Mouse (Mus musculus): ENCODE measurements at regions not wholly inside any gene's neighbourhood (a gene's known extent, or its start where the extent isn't known, plus 50 kb on each side); places are given as distances from the start of the nearest gene placed in this dataset.
"Not testable (repeated sequence)": the region's sequence is repeated elsewhere in the genome, so short reads cannot be mapped to it uniquely, and the experiment has no call there.

- no peak for DNase-seq (ENCODE audit: low read depth, low spot score)
These were observed 87.3 kb downstream of the Crisp4 start for GRCm38 (mm10) chr1:18058211-18058971.

GRCm38 (mm10) chr1:18057646-18058210, 88.0 kb downstream of the Crisp4 start:
- no peak for DNase-seq (ENCODE audit: low read depth, low spot score)

DNA sequence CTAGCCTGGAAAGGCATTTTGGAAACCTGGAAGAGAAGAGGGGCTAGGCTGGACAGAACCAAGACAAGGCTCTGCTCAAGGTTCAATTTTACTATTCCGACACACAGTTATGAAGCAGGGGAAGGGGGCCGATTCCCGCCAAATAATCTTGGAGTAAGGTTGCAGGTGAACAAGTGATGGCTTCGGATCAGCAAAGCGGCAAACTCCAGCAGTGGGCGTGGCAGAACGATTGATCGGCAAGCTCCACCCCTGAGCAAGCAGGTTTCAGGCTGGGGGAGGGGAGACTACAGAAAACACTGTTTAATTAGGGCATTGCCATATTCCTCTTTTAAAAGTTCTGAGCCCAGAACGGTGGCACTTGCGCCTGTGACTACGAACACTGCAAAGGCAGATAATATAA, 88.7 kb downstream of the Crisp4 start:
- not testable (repeated sequence) for DNase-seq (ENCODE audit: low read depth, low spot score)

DNA sequence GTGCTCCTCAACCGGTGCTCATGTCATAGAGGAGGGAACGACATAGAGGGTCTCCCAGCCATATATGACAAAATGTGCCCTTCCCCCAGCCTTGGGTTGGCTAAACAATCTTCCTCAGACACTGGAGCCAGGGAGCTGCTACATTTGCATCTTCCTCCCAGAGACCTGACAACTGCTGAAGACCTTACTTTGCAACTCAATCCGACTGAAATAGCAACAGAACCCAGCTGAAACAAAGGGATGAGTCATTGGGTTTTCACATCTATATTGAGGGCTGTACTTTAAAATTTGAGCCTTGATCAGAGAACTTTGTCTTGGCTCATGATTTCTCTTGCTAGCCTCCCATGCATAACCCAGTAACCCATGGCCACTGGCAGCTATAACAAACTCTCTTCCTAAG, 115.5 kb downstream of the Crisp4 start:
- DNase-seq (ENCODE audit: low read depth, low spot score), result no peak

DNA sequence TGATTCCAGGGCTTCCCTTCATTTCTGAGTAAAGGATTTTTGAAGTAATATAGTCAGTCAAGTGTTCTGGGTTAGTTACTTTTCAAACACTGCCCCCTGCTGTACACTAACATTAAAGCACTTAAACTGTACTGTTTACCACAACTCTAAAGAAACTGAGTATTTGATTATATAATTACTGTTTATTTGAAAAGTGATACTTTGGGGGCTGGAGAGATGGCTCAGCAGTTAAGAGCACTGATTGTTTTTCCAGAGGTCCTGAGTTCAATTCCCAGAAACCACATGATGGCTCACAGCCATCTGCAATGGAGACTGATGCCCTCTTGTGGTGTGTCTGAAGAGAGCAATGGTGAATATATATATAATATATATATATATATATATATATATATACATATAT, 132.8 kb downstream of the Crisp4 start:
- DNase-seq (ENCODE audit: low read depth, low spot score), result peak; percentile 59

- DNase-seq (ENCODE audit: low read depth, low spot score), result peak; percentile 51
These were observed 165.1 kb downstream of the Crisp4 start for GRCm38 (mm10) chr1:17980604-17981003.

- no peak for DNase-seq (ENCODE audit: low read depth, low spot score)
These were observed 167.6 kb downstream of the Crisp4 start for GRCm38 (mm10) chr1:17978086-17978485.

GRCm38 (mm10) chr1:17956881-17957280, 188.8 kb downstream of the Crisp4 start:
- DNase-seq (ENCODE audit: low read depth, low spot score), result not testable (repeated sequence)

DNA sequence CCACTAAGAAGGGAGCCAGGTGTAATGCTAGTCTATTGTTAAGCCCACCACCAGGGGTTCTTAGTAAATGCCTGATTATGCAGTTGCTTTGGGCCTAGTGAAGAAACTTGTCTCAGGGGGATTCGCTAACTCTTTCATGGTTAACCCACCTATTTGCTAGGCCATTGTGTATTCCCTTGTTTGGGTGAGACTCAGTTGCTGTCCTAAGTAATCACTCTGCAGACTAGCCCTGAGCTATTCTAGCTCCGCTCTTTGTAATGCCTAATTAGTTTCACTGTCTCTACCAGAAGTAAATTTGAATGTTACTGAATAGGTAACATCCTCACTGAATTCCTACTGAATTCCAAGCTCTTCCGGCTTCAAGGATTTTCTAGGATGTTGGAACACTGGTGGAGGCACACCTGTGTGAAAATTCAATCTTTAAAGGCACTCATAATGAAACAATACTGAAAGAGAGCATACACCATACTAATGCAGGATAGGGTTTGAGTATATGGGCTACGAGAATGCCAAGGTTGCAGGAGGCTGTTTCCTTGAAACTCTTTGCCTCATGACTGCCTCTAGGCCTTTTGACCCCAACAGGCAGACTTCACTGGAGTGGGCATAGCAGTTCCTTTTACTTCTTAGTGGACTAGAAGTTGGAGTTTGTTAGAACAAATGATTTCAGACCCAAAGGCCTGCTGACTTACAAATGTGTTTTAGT, 213.4 kb downstream of the Crisp4 start:
- not testable (repeated sequence) for DNase-seq (ENCODE audit: low read depth, low spot score)

All from 3T3-L1 (cell line).